Mouse (Mus musculus): ENCODE measurements around the gene Maco1. TPM values are rescaled to one million over a fixed set of nuclear protein-coding genes. Genes with fewer than 3 reads are reported as not detected.

Maco1 gene
- polyA plus RNA-seq, 1 experiment = 42.2 TPM

DNA sequence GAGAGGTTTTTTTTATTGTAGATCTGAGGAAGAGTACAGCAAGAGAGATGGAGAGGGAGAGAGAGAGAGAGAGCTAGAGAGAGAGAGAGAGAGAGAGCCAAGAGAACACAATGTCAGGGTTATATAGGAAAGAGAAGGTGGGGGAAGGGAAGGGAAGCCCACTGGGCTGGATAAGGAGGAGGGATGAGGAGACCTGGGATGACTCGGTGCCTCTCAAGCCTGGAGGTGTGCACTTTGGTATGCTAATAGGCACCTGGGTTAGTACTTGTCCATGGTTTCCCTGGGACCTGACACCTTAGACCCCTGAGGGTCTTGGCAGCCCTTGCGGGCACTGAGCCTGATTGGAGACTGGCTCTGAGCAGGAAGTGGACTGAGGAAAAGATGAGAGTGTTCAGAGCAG, 18.8 kb upstream of the Maco1 start:
- TF ChIP-seq POLR2A (IDR thresholded peaks at IDR 0.05; ENCODE audit: extremely low read depth, insufficient read depth, low read length) (no peak), CTCF (IDR thresholded peaks at IDR 0.05; ENCODE audit: extremely low read depth, insufficient read depth, low read length) (no peak)

DNA sequence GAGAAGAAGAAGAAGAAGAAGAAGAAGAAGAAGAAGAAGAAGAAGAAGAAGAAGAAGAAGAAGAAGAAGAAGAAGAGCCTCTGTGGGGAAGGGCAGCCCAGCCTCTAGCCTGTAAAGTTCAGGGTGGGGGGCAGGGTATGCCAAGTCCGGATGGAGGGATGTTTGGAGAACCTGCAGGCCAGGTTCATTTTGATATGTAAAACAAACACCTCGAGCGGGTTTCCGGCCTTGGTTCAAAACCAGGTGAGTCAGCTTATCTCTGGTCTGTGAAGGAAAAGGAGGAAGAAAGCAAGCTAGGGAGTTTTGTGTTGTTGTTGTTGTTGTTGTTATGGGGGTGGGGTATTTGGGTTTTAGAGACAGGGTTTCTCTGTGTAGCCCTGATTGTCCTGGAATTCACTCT, 18.3 kb upstream of the Maco1 start:
- H3K27ac ChIP-seq (ENCODE audit: insufficient read depth, low read length) = no peak overlapping the region
- H3K4me3 ChIP-seq (ENCODE audit: insufficient read depth, low read length) = no peak overlapping the region
- TF ChIP-seq CTCF (IDR thresholded peaks at IDR 0.05; ENCODE audit: extremely low read depth, insufficient read depth, low read length) (no peak), POLR2A (IDR thresholded peaks at IDR 0.05; ENCODE audit: extremely low read depth, insufficient read depth, low read length) (no peak)
- no peaks in the 10 kb centered on the region for H3K4me1 ChIP-seq (ENCODE audit: control insufficient read depth, insufficient read depth, low read length)

More for the DNA sequence above, 18.8 kb upstream of the Maco1 start:
- Histone ChIP-seq H3K4me1 (ENCODE audit: control insufficient read depth, insufficient read depth, low read length) (no peaks in the 10 kb centered on the region), H3K27ac (ENCODE audit: insufficient read depth, low read length) (no peak overlapping the region), H3K4me3 (ENCODE audit: insufficient read depth, low read length) (no peak overlapping the region)

DNA sequence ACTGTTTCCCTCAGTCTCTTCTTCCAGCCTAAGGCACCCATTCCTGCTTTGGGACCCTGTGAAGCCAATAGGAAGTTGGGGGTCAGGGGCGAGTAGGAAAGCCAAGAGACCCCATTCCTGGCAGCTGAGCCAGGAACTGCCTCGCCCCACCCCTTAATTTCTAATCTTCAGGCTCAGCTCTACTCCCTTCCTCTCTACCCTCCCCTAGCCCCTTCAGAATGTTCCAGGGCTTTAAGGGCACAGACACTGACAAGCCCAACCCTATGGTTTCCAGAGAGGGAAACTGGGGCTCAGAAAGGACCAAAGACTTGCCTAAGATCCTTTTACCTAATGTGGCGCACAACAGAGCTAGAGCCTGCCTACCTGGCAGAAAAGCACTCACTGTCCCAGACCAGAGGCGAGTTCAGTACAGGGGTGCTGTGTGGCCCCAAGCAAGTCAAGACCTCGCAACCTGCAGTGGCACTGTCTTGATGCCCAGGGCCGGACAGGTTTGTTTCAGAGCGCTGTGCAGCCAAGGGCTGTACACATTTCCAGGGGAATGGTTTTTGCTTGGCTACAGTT, 16.8 kb upstream of the Maco1 start:
- no peak overlapping the region for H3K4me3 ChIP-seq (ENCODE audit: insufficient read depth, low read length)
- TF ChIP-seq POLR2A (IDR thresholded peaks at IDR 0.05; ENCODE audit: extremely low read depth, insufficient read depth, low read length) (no peak), CTCF (IDR thresholded peaks at IDR 0.05; ENCODE audit: extremely low read depth, insufficient read depth, low read length) (no peak)
- no peaks in the 10 kb centered on the region for H3K4me1 ChIP-seq (ENCODE audit: control insufficient read depth, insufficient read depth, low read length)
- no peak overlapping the region for H3K27ac ChIP-seq (ENCODE audit: insufficient read depth, low read length)

DNA sequence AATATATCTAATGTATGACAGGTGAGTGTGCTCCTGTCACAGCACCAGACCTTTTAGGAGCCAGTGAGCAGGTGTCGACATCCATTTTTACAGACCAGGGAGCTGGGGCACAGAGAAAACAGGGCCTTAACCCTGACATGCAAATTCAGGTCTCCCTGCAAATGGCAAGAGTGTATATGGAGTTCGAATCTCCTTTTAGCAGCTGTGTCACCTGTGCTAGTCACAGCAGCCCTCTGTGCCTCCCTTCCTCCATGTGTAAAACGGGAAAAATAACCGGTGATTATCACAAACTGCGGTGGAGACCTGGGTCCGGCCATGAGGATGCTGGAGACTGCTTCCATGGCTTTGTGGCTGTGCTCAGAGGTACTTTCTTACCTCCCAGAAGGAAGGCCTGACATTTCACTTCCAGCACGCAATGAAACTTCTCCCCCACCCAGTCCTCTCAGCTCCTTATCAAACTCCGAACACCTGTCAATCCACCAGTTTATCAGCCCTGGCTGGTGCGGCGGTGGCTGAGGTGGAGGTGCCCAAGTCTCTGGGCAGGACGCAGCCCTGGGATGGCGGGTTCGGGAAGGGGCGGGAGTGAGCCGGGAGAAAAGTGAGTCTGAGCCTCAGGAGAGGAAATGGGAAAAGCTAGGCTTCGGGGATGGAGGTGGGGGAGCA, 16.1 kb upstream of the Maco1 start:
- TF ChIP-seq CTCF (IDR thresholded peaks at IDR 0.05; ENCODE audit: extremely low read depth, insufficient read depth, low read length) (no peak), POLR2A (IDR thresholded peaks at IDR 0.05; ENCODE audit: extremely low read depth, insufficient read depth, low read length) (no peak)
- Histone ChIP-seq H3K27ac (ENCODE audit: insufficient read depth, low read length) (no peak overlapping the region), H3K4me1 (ENCODE audit: control insufficient read depth, insufficient read depth, low read length) (no peaks in the 10 kb centered on the region), H3K4me3 (ENCODE audit: insufficient read depth, low read length) (no peak overlapping the region)

DNA sequence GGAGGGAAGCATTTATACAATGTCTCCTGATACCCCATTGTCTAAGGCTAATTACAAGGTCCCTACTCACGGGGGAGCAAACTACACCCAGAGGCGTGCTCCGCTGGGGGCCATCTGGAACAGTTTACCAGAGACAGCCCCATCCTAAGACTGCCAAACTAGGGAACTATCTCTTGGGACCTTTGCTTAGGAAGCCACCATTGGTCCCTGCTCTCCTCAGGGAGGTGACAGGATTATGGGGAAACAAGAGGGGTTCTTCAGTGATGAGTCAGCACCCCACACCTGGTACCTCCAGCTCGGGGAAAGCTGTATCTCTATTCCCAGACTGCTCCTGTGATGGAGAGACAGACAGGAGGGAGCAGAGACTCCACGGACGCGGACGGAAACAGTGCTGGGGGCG, 15.3 kb upstream of the Maco1 start:
- Histone ChIP-seq H3K4me1 (ENCODE audit: control insufficient read depth, insufficient read depth, low read length) (no peaks in the 10 kb centered on the region), H3K27ac (ENCODE audit: insufficient read depth, low read length) (no peak overlapping the region)
- no peak for TF ChIP-seq CTCF (IDR thresholded peaks at IDR 0.05; ENCODE audit: extremely low read depth, insufficient read depth, low read length)
- no peak for TF ChIP-seq POLR2A (IDR thresholded peaks at IDR 0.05; ENCODE audit: extremely low read depth, insufficient read depth, low read length)

DNA sequence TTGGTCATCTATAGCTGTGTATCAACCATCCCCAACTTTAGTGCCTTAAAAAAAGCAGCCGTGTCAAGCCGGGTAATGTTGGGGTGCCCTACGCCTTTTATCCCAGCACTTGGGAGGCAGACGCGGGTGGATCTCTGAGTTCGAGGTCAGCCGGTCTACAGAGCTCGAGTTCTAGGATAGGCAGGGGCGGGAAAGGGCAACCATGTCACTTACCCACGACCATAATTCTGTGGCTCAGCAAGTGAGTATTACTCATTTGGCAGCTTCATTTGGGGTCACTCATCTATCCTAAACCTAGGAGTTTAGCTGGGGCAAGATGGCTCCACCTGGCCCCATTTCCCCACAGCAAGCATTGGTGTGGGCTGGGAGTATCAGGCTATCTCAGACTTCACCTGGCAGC, 14.9 kb upstream of the Maco1 start:
- no peak overlapping the region for H3K27ac ChIP-seq (ENCODE audit: insufficient read depth, low read length)
- no peaks in the 10 kb centered on the region for H3K4me1 ChIP-seq (ENCODE audit: control insufficient read depth, insufficient read depth, low read length)
- H3K4me3 ChIP-seq (ENCODE audit: insufficient read depth, low read length) = no peak overlapping the region
- no peak for TF ChIP-seq POLR2A (IDR thresholded peaks at IDR 0.05; ENCODE audit: extremely low read depth, insufficient read depth, low read length)
- no peak for TF ChIP-seq CTCF (IDR thresholded peaks at IDR 0.05; ENCODE audit: extremely low read depth, insufficient read depth, low read length)

More for the DNA sequence above, 15.3 kb upstream of the Maco1 start:
- no peak overlapping the region for H3K4me3 ChIP-seq (ENCODE audit: insufficient read depth, low read length)

DNA sequence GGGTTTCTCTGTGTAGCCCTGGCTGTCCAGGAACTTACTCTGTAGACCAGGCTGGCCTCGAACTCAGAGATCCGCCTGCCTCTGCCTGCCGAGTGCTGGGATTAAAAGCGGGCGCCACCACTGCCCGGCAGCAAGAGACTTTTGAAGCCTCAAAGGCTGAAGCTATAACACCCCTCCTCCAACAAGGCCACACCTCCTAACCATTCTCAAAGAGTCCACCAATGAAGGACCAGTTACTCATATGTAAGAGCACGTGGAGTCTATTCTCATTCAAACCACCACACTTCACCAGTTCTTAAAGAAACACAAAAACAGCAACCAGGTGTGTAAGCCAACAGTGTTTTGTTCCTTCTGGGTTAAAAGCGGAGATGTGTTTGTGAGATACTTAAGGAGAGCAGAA, 14.5 kb upstream of the Maco1 start:
- no peak for TF ChIP-seq POLR2A (IDR thresholded peaks at IDR 0.05; ENCODE audit: extremely low read depth, insufficient read depth, low read length)
- no peak for TF ChIP-seq CTCF (IDR thresholded peaks at IDR 0.05; ENCODE audit: extremely low read depth, insufficient read depth, low read length)
- no peak overlapping the region for H3K27ac ChIP-seq (ENCODE audit: insufficient read depth, low read length)
- no peaks in the 10 kb centered on the region for H3K4me1 ChIP-seq (ENCODE audit: control insufficient read depth, insufficient read depth, low read length)
- H3K4me3 ChIP-seq (ENCODE audit: insufficient read depth, low read length) = no peak overlapping the region

DNA sequence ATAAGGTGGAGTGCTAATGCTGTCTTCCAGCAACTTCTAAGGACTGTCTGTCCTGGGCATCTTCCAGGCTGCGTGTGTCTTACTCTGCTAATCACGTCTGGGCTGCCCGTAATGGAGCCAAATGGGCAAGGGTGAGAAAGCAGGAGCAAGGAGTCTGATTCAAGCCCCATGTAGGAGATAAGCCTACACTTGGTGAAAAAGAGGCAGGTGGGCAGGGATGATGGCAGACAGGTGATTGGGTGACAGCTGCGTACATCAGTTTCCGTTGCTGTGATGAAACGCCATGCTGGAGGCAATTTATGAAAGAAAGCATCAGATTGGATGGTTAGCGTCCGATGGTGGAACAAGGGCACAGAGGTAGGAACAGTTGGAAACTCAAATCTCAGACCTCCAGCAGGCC, 14.1 kb upstream of the Maco1 start:
- no peak overlapping the region for H3K27ac ChIP-seq (ENCODE audit: insufficient read depth, low read length)
- no peak overlapping the region for H3K4me3 ChIP-seq (ENCODE audit: insufficient read depth, low read length)
- TF ChIP-seq POLR2A (IDR thresholded peaks at IDR 0.05; ENCODE audit: extremely low read depth, insufficient read depth, low read length) (no peak), CTCF (IDR thresholded peaks at IDR 0.05; ENCODE audit: extremely low read depth, insufficient read depth, low read length) (no peak)
- H3K4me1 ChIP-seq (ENCODE audit: control insufficient read depth, insufficient read depth, low read length) = no peaks in the 10 kb centered on the region

DNA sequence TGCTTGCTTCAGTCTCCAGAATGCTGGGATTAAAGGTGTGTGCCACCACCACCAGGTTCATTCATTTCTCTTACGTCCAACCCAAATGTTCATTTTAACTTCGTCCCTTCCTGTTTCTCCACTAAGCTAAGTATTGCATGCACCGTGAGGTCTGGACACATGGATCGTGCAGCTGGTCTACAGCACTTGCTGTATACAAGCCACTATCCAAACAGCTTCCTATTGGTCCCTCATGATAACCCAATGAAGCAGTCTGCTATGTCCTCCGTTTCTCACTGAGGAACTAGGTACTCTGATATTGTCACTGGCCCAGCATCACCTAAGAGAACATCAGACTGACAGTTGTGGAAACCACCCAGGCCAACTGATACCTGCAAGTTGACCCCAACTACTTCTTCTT, 12.6 kb upstream of the Maco1 start:
- Histone ChIP-seq H3K4me1 (ENCODE audit: control insufficient read depth, insufficient read depth, low read length) (no peaks in the 10 kb centered on the region), H3K4me3 (ENCODE audit: insufficient read depth, low read length) (no peak overlapping the region), H3K27ac (ENCODE audit: insufficient read depth, low read length) (no peak overlapping the region)
- no peak for TF ChIP-seq POLR2A (IDR thresholded peaks at IDR 0.05; ENCODE audit: extremely low read depth, insufficient read depth, low read length)
- TF ChIP-seq CTCF (IDR thresholded peaks at IDR 0.05; ENCODE audit: extremely low read depth, insufficient read depth, low read length) = no peak

DNA sequence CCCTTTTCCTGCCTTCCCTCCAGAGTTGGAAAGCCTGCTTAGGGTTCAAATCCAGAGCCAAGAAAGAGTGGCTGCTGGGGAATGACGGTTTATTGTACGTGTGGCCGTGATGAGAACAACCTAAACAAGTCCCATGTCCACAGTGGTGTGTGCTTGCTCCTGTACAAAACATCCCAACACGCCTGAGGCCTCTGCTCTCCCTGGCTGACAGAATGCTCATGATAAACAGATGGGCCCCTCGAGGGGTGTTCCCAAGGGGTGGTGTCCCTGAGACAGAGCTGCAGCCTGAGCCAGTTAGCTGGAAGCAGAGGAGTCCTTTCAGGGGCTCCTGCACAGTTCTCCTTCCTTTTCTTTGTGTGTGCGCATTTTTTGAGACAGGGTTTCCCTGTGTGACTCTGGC, 12.2 kb upstream of the Maco1 start:
- Histone ChIP-seq H3K4me3 (ENCODE audit: insufficient read depth, low read length) (no peak overlapping the region), H3K27ac (ENCODE audit: insufficient read depth, low read length) (no peak overlapping the region), H3K4me1 (ENCODE audit: control insufficient read depth, insufficient read depth, low read length) (no peaks in the 10 kb centered on the region)
- no peak for TF ChIP-seq POLR2A (IDR thresholded peaks at IDR 0.05; ENCODE audit: extremely low read depth, insufficient read depth, low read length)
- no peak for TF ChIP-seq CTCF (IDR thresholded peaks at IDR 0.05; ENCODE audit: extremely low read depth, insufficient read depth, low read length)
